Mouse (Mus musculus): ENCODE results near the gene Tgfb1. TPM values are rescaled to one million over a fixed set of nuclear protein-coding genes. Genes with fewer than 3 reads are reported as not detected.

Tgfb1 gene
- polyA plus RNA-seq, 1 experiment from 2014 or later = 0.84 TPM

Other genes starting within 250 kb of the Tgfb1 start
- 0.99 and 1.0 TPM in 2 replicates for gene Ceacam1, start 209.4 kb upstream of the Tgfb1 start, polyA plus RNA-seq (2015; fragmentation: Nextera tagmentation; extraction: Ambion mirVana)
- 0.08 and 0.12 TPM in 2 replicates for gene Ceacam2, start 147.1 kb upstream of the Tgfb1 start, polyA plus RNA-seq (2015; fragmentation: Nextera tagmentation; extraction: Ambion mirVana)
- 0.18 TPM in 1 of 2 replicates, not detected in the other for gene Erich4, start 71.1 kb upstream of the Tgfb1 start, polyA plus RNA-seq (2015; fragmentation: Nextera tagmentation; extraction: Ambion mirVana)
- 46.5 and 48.5 TPM in 2 replicates for gene Dmac2, start 67.6 kb upstream of the Tgfb1 start, polyA plus RNA-seq (2015; fragmentation: Nextera tagmentation; extraction: Ambion mirVana)
- 0.89 and 1.5 TPM in 2 replicates for gene B3gnt8, start 60.3 kb upstream of the Tgfb1 start, polyA plus RNA-seq (2015; fragmentation: Nextera tagmentation; extraction: Ambion mirVana)
- gene Bckdha, start 28.0 kb upstream of the Tgfb1 start, polyA plus RNA-seq (2015; fragmentation: Nextera tagmentation; extraction: Ambion mirVana) = 43.6 and 44.9 TPM in 2 replicates
- 39.3 and 41.8 TPM in 2 replicates for gene Exosc5, start 27.8 kb upstream of the Tgfb1 start, polyA plus RNA-seq (2015; fragmentation: Nextera tagmentation; extraction: Ambion mirVana)
- 65.6 and 72.7 TPM in 2 replicates for gene Tmem91, start 11.8 kb upstream of the Tgfb1 start, polyA plus RNA-seq (2015; fragmentation: Nextera tagmentation; extraction: Ambion mirVana)
- gene B9d2, start 6.2 kb upstream of the Tgfb1 start, polyA plus RNA-seq (2015; fragmentation: Nextera tagmentation; extraction: Ambion mirVana) = 41.1 and 42.8 TPM in 2 replicates
- gene Ccdc97, start 32.1 kb downstream of the Tgfb1 start, polyA plus RNA-seq (2015; fragmentation: Nextera tagmentation; extraction: Ambion mirVana) = 30.9 and 40.9 TPM in 2 replicates
- gene Hnrnpul1, start 67.8 kb downstream of the Tgfb1 start, polyA plus RNA-seq (2015; fragmentation: Nextera tagmentation; extraction: Ambion mirVana) = 42.2 and 43.7 TPM in 2 replicates
- 22.5 and 23.1 TPM in 2 replicates for gene Axl, start 101.7 kb downstream of the Tgfb1 start, polyA plus RNA-seq (2015; fragmentation: Nextera tagmentation; extraction: Ambion mirVana)
- 3.2 and 3.3 TPM in 2 replicates for gene Cyp2s1, start 129.9 kb downstream of the Tgfb1 start, polyA plus RNA-seq (2015; fragmentation: Nextera tagmentation; extraction: Ambion mirVana)
- not detected in 2 replicates for gene Cyp2b10, start 210.6 kb downstream of the Tgfb1 start, polyA plus RNA-seq (2015; fragmentation: Nextera tagmentation; extraction: Ambion mirVana)

Measured in hindbrain, embryonic 15.5 days (tissue).